Mouse (Mus musculus) heart, postnatal 0 days (tissue): ENCODE results near the gene Igf1r.

Source experiments
- CTCF ChIP-seq: IDR thresholded peaks from 2 replicates; pipeline ENCODE4 v1.5.1; 2016; ENCODE audit warnings: antibody characterized with exemption, control low read depth, low read depth
- EP300 ChIP-seq: IDR thresholded peaks from 2 replicates; pipeline ENCODE4 v1.6.1; 2016; ENCODE audit warnings: antibody characterized with exemption, low read depth

DNA sequence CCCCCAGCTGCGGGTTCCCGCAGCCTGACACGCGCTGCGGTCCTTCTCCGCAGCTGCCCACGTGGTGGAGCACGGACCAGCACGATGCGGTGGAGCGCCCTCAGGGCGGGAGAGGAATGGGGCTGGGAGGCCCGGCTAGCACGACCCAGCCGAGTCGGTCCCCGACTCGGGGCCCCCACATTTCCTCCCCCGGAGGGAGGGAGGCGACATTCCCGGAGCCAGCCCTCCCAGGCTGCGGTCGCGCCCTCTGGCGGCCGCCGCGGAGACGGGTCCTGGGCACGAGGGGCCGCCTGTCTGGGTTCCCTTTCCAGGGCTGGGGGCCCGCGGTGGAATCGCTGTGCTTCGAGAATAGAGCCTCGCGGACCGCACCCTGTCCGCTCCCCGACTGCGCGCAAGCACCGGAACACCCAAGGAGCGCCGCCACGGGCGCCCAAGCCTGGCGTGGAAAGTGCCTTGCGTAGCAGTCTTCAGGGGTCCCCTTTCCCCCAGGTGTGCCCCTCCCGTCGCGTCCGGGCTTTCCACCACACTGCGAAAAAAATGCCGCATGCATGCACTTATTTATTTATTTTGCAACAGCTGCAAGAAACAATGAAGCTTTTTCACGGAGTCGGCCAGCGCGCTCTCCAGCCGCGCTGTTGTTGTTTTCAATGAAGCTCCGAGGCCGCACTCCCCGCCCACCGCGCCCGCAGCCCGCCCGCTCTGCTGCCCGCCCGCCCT, 1.7 kb upstream of the Igf1r start:
- TF ChIP-seq CTCF (peak; percentile 80), EP300 (peak; percentile 66; the same call in 1 of the 2 replicates)
